Comparison of ENCODE assay signal across 8 mouse cellular contexts in the genomic region with DNA sequence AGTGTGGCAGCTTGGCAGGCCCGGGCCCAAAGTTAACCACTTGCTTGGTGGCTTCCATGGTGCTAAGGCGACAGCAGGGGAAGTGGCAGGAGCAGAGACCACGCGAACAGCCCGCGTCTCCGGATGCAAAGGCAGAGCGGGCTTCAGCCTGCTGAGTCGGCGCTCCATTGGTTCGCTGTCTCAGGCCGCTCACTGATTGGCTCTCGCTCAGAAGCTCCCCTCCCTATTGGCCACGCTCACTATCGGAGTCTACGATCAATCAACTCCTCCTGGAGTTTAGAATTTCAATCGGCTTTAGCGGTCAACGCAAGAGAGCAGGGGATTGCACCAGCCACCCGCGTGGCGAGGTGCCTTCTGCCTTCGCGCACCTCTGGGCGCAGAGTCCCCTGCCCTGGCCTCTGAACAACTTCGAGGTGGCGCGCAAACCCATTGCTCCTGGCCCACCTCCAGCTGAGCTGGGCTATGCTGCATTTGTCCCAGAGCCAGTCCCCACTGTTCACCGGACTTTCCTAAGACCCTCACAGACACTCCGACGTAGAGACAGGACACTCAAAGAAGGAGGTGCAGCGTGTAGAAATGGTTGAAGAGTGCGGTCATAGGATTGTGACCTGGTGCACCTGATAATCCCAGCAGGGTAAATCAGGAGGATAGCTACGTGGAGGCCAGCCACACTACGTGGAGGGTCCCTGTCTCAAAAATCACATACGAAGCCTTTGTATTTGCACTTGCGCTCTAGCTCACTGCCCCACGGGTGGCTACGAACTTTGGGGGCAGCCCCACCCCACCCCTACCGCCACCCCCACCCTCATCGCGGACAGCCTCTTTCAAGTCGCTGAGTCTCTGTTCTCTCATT. TPM values are rescaled to one million over a fixed set of nuclear protein-coding genes. Genes with fewer than 3 reads are reported as not detected.
DNase-seq lines count a peak whose midpoint lies in the region; ATAC-seq lines count a peak whose summit lies in the region.

No protein-coding gene starts in this region.

- peak overlapping the region; percentile 93 for H3K4me2 ChIP-seq in hindbrain, embryonic 13.5 days

- H3K27ac ChIP-seq in hindbrain, embryonic 13.5 days, result peak overlapping the region; percentile 87

- peak; percentile 83 for DNase-seq in T-cell, adult 2 months (ENCODE audit: low spot score)
- peak; percentile 86 to 87 for DNase-seq in cerebellum, postnatal 14 days
- peak; percentile 82 to 86 for DNase-seq in frontal cortex, postnatal 14 days (ENCODE audit: low spot score in 2 of 2)
- DNase-seq in layer of hippocampus, postnatal 25 days (ENCODE audit: extremely low spot score in 1 of 2, low spot score in 1 of 2), result peak; percentile 66 to 67
- peak; percentile 82 for DNase-seq in lung, postnatal 14 days
- peak; percentile 81 for DNase-seq in ovary, postnatal 36 days (ENCODE audit: low spot score)
- DNase-seq in thymus, postnatal 14 days, result peak; percentile 87

- H3K36me3 ChIP-seq in hindbrain, embryonic 13.5 days, result no peaks in the 10 kb centered on the region

- 2% methylated on average over 43 of the region's 43 CpGs for WGBS in hindbrain, embryonic 13.5 days

- H3K4me1 ChIP-seq in hindbrain, embryonic 13.5 days (replicated peaks), result peaks cover 22% of the 10 kb centered on the region

- no peaks in the 10 kb centered on the region for H3K9me3 ChIP-seq in hindbrain, embryonic 13.5 days

- peak overlapping the region; percentile 70 for H3K4me3 ChIP-seq in hindbrain, embryonic 13.5 days

- peaks cover 10% of the 10 kb centered on the region; the same call in 1 of the 2 replicates for H3K27me3 ChIP-seq in hindbrain, embryonic 13.5 days

- peak; percentile 98 for ATAC-seq in hindbrain, embryonic 13.5 days (ENCODE audit: low FRiP score)

- peak overlapping the region; percentile 75 for H3K9ac ChIP-seq in hindbrain, embryonic 13.5 days

RNA-seq across cellular contexts. Expression of a gene that starts 22.0 kb away (rescaled TPM):
- polyA plus RNA-seq in hindbrain, embryonic 13.5 days (2015; fragmentation: Nextera tagmentation; extraction: Ambion mirVana), result 87.6 and 116 TPM in 2 replicates
- total RNA-seq in layer of hippocampus, postnatal 25 days (2021), result 100 to 1,000 TPM in 1 of 2 experiments, 10 to 100 TPM in 1; 99.7 to 123 TPM

RNA-seq across cellular contexts. Expression of a gene that starts 59.7 kb away (rescaled TPM):
- 38.7 and 41.4 TPM in 2 replicates for polyA plus RNA-seq in hindbrain, embryonic 13.5 days (2015; fragmentation: Nextera tagmentation; extraction: Ambion mirVana)
- 10 to 100 TPM; 10.0 to 11.2 TPM for total RNA-seq in layer of hippocampus, postnatal 25 days (2021)

Comparison
In these comparisons a context has a peak if more than half of its experiments do, and no peak if none do; other contexts are left out.
1. Peak in every context shown above with its lines: DNase-seq, ATAC-seq, H3K4me3 ChIP-seq and H3K27ac ChIP-seq.